Mouse (Mus musculus) layer of hippocampus, adult 8-10 months (tissue): Measurements from ENCODE around the gene Hsp90aa1. TPM values are rescaled to one million over a fixed set of nuclear protein-coding genes. Genes with fewer than 3 reads are reported as not detected.
"Not testable (repeated sequence)": the region's sequence is repeated elsewhere in the genome, so short reads cannot be mapped to it uniquely, and the experiment has no call there.

ENCODE experiments used
- DNase-seq, 2 experiments: peaks; one replicate each; pipeline ENCODE4 v3.0.0; 2022; ENCODE audit warnings: low spot score in 2 of 2
- total RNA-seq, 4 experiments: library from RNA; stranded (reverse); gene quantifications; 2 replicates each; pipeline ENCODE4 v1.2.4; 2022

Hsp90aa1 gene
- total RNA-seq, result 1,000 to 10,000 TPM in 2 of 4 experiments, 100 to 1,000 TPM in 2; 961 to 1,174 (median 991) TPM

- no peak for DNase-seq
Observed at GRCm38 (mm10) chr12:110702556-110702955, at the start of gene Hsp90aa1. Gene Hsp90aa1, minus strand, starts transcription at chr12:110702728.

- no peak for DNase-seq
Observed at GRCm38 (mm10) chr12:110750770-110751439, 48.4 kb upstream of the Hsp90aa1 start.

GRCm38 (mm10) chr12:110738158-110738921 lies 35.8 kb upstream of the Hsp90aa1 start:
- DNase-seq, result no peak

GRCm38 (mm10) chr12:110737170-110738157 lies 34.9 kb upstream of the Hsp90aa1 start, which contains the start of gene Wdr20:
Gene Wdr20, plus strand, starts transcription at chr12:110737944.
- peak; percentile 94 to 97 for DNase-seq

DNA sequence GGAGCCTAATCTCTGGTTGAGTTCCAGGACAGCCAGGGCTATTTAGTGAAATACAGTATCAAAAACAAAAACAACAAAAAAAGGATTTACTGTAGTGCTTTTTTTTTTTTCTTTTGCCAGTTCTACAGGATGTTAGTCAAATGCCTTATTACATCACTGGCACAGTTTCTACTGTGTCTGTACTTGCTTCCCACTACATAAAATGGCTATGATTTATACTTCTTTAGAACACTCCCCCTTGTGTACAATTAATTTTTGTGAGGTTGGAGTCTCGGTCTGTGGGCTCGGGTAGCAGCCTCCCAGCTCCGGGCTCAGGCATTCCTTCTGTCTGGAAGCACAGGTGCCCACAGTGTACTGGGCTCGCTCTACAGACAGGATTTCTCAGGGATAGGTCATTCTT lies 34.1 kb upstream of the Hsp90aa1 start:
- no peak for DNase-seq

DNA sequence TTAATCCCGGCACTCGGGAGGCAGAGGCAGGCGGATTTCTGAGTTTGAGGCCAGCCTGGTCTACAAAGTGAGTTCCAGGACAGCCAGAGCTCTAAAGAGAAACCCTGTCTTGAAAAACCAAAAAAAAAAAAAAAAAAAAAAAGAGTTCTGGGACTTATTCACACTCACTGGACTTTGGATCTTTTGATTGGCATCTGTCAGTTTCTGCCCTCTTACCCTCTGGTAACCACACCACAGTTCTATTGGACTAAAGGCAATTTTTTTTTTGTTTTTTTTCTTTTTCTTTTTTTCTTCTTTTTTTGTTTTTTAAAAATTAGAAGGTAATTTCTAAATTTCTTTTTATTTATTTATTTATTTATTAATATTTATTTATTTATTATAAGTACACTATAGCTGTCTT lies 30.7 kb upstream of the Hsp90aa1 start:
- not testable (repeated sequence) for DNase-seq

DNA sequence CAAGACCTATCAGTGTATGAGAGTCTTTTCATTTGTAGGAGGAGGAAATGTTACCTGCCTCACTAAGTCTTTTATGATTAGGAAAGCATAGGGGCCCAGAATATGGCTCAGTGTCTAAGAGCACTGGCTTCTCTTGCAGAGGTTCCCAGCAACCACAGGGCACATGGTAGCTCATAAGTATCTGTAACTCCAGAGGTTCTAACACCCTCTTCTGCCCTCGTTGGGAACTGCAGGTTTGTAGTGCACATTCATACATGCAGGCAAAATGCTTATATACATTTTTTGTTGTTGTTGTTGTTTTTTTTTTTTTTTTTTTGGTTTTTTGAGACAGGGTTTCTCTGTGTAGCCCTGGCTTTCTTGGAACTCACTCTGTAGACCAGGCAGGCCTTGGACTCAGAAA lies 23.9 kb upstream of the Hsp90aa1 start:
- no peak for DNase-seq

DNA sequence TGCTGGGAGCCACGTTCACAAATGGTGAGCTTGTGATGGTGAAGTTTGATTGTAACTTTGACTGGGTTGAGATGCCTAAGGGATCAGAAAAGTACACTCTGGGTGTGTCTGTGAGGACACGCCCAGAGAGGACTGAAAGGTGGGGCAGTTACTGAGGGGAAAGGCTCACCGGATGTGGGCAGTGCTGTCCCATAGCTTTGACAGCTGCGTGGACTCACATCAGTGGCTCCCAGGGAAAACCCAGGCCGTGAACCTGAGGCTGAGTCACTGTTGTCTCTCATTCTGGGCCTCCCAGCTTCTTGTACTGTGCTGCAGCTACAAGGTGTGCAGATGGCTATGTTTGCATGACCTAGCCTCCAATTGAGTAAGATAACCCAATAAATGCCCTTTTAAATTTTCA lies 23.0 kb upstream of the Hsp90aa1 start:
- no peak for DNase-seq

GRCm38 (mm10) chr12:110725051-110725450 lies 22.5 kb upstream of the Hsp90aa1 start:
- no peak for DNase-seq

DNA sequence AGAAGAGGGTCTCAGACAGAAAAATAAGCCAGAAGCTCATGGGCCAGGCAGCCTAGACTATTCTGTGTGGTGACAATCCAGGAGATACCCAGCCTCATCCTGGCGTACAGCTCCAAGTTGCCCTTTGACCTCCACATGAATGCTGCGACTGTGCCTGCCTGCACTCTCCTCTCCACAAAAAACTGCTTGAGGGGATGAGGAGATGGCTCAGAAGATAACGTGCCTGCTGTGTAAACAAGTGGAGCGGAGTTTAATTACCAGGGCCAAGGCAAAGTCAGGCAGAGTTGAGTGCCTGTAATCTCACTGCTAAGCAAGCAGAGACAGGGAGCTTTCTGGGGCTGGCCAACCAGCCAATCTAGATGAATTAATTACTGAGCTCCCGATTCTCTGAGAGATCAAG lies 13.5 kb upstream of the Hsp90aa1 start:
- DNase-seq, result no peak

- no peak for DNase-seq
Observed at GRCm38 (mm10) chr12:110714215-110714614, 11.7 kb upstream of the Hsp90aa1 start.

- no peak for DNase-seq
Observed at GRCm38 (mm10) chr12:110713784-110714183, 11.3 kb upstream of the Hsp90aa1 start.

DNA sequence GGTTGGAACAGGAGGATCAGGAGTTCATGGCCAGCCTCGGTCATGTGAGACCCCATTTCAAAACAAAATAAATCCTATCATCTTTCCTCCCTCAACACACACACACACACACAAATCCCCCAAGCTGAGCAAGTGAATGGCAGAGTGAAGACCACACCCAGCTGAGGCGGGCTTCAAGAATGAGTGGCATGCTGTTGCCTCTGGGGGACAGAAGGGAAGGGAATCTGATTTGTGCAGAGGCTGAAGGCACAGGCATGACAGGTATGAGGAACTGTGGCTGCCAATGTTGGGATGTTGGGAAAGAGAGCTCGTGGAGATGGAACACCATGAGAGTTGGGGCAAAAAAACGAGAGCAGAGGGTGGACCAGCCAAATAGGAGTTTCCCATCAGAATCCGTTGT lies 8.7 kb upstream of the Hsp90aa1 start:
- no peak for DNase-seq

DNA sequence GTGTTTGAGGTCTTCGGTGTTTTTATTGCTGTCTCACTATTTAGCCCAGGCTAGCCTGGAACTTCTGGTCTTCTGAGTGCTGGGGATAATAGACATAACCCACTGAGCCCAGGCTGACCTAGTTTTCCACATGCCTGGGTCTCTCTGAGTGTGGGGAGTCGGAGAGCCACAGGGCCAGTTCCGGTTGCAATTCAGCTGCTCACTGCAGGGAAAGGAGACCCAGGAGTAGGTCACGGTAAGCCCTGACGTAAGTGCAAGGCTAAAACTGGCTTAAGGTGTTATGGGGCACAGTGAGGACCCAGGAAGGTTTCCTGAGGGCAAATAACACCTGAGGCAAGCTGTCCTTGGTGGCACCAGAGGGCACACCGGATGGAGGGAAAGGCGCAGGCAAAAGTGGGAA lies 4.9 kb upstream of the Hsp90aa1 start:
- DNase-seq, result no peak

DNA sequence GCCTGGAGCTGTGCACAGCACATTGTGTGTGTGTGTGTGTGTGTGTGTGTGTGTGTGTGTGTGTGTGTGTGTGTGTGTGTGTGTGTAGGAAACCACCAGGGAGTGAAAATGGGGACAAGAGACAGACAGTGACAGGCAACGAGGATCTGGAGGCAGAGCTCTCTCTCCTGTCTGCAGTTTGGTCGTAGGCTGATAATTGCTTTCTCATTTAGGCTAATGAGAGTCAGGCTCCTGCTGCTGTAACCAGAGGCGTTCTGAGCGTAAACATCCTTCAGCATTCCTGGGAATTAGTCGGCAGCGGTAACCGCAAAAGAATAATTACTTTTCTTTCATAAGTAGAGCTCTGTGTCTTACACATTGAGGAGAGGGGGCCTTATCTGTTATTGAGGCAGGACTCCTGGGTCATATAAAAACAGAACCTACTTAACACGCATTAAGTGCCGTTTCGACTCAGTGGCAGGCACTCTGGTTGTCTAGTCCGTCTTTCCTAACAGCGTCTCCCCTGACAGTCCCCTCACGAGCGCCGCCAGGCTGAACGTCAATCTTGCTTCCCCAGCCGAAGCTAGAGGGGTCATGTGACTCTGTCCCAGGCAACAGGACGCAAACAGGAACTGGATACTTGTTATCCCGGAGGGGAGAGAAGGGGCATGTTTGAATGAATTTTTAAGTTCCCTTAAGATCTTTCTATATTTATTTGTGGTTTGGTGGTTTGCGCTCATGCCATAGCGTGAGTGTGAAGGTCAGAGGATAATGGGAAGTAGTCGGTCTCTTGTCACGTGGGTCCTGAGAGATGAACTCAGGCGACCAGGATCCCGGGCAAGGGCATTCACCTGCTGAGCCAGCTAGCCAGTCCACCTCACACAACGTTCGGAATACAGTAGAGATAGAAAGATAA lies 4.1 kb upstream of the Hsp90aa1 start:
- DNase-seq, result peak in 1 of 2 experiments; percentile 17

DNA sequence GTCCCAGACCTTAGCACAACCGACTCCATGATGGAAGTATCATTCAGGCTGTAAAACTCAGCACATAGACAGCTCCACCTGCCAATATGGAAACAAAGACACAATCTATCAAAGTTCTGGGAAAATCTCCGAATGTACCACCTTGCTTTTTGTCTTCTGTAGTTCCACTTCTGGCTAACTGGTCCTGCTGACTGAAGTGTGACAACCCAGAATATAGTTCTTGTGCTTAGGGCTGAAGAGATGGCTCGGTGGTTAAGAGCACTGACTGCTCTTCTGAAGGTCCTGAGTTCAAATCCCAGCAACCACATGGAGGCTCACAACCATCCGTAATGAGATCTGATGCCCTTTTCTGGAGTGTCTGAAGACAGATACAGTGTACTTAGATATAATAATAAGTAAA lies 2.9 kb upstream of the Hsp90aa1 start:
- not testable (repeated sequence) for DNase-seq

DNA sequence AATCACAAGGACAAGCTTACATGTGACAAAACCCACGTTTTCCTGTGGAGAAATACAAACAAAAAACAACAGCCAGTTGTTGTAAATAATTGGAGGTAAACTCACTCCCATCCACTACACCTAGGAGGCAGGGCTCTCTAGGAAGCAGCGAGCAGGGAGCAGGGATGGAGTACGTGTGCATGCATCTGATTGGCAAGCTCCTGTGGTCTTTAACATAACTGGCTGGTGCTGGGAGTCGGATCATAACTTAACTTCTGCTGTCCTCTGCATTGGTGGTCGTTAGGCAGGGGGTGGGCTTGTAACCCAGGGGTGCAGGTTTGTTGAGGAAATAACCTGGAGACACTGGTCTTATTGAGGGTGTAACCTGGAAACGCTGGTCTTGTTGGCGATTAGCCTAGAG lies 1.2 kb upstream of the Hsp90aa1 start:
- DNase-seq, result no peak

DNA sequence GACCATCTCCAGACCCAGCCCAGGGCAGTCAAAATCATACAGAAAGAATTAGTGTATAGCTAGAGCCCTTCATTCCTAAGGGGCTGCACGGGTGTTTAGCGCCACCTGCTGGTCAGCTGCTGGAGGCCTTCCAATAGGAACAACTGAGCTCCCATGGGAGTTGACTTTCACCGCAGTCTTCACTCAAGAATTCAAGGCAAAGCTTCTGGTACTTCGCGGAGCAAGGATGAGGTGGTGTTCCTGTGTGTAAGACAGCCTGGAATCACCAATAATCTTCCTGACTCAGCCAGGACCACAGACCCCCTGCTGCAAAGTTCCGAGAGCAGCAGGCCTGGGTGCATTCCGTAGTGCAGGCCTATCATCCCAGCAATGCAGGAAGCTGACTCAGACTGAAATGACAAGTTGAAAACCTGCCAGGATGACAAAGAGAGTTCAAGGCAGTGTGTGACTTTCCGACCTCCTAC lies 512 bp upstream of the Hsp90aa1 start:
- DNase-seq, result peak; percentile 60 to 85

DNA sequence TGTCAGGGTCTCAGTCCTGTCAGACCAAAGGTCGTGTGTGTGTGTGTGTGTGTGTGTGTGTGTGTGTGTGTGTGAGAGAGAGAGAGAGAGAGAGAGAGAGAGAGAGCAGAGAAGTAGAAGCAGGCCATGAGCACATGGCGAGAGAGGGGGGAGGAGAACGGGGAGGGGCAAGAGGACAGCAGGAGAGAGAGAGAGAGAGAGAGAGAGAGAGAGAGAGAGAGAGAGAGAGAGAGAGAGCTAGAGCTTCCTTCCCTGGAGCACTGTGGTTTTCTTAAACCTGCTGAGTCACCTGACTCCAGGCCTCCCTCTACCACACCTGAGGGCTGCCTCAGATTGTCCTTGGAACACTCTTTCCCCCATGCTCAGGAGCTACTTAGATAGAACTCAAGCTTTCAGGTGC lies 1.2 kb downstream of the Hsp90aa1 start:
- not testable (repeated sequence) for DNase-seq

GRCm38 (mm10) chr12:110700730-110701129 lies 1.8 kb downstream of the Hsp90aa1 start:
- DNase-seq, result no peak
